Mouse (Mus musculus) ES-CJ7 (cell line): Measurements from ENCODE around the gene Fam83g.
A peak's percentile ranks its signal among the peaks of the same experiment; 100 is the strongest.

Source experiments
- DNase-seq: peaks from one replicate; pipeline ENCODE4 v3.0.0; 2011; ENCODE audit warnings: low read depth, low spot score

Gene Fam83g

DNA sequence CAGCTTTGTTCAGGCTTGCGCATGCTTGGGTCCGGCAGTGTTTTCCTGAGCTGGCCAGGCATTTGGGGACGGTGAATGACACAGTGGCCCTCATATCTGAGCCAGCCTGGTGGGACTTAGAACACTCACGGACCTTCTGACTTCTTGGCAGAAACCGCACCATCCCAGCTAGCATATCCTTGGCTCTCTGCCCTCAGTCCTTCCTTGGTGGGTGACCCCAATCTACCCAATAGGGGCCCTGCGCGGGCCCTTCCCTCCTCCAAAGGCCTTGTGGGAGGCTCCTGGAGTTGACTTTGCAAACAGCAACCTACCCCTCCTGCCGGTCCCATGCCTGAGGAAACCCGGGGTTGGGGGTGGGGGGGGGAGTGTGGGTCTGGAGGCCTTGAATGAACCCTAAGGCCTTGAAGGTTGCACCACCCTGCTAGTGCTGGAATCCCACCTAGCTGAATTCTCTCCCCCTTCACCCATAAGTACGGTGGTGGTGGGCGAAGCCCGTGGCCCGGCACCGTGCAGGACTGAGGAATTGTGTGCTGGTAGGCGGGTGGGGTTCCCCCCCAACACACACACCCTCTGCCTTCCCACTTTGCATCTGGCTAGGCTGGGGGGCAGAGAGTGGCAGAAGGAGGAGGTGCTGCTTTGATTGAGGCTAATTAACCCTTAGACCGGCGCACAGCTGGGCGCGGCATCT, 9.6 kb upstream of the Fam83g start:
- DNase-seq: peak; percentile 12

- DNase-seq: peak; percentile 83
Observed at GRCm38 (mm10) chr11:61674839-61675159, 9.1 kb upstream of the Fam83g start.

- DNase-seq: no peak
Observed at GRCm38 (mm10) chr11:61675332-61675731, 8.6 kb upstream of the Fam83g start.

GRCm38 (mm10) chr11:61676216-61676854, 7.6 kb upstream of the Fam83g start:
- no peak for DNase-seq

DNA sequence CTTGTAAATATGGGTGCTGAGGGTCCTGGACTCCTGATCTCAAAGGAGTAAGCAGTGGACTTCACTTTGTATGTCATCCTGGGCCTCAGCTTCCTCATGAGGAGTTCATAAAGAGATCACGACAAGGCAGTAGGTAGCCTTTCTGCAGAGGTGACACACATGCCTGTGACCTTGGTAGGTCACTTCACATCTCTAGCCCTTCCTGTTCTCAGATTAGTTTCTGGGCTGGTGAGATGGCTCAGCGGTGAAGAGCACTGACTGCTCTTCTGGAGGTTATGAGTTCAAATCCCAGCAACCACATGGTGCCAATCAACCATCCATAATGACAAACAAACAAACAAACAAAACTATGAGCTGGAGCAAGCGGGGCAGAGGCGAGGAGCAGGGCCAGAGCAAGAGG, 6.2 kb upstream of the Fam83g start:
- DNase-seq: no peak

- no peak for DNase-seq
Observed at GRCm38 (mm10) chr11:61679091-61679866, 4.6 kb upstream of the Fam83g start.

GRCm38 (mm10) chr11:61685119-61685725, 1.3 kb downstream of the Fam83g start:
- no peak for DNase-seq

DNA sequence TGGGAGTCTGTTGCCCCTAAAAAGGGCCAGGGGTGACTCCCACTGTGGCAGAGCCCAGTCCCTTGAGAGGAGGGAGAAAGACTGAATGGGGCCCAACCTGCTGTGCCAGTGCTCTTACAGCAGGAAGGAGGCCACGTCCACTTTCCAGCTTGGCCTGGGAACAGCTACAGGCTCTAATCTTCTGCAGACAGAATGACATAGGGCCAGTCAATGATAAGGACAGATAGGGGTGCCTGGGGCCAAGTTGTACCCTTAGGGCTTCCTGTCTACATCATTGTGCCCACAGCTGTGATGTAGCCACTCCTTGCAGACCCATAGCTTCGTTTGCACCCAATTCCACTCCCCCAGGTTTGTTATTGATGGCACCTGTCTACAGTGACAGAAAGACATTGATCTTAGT, 2.2 kb downstream of the Fam83g start:
- no peak for DNase-seq

DNA sequence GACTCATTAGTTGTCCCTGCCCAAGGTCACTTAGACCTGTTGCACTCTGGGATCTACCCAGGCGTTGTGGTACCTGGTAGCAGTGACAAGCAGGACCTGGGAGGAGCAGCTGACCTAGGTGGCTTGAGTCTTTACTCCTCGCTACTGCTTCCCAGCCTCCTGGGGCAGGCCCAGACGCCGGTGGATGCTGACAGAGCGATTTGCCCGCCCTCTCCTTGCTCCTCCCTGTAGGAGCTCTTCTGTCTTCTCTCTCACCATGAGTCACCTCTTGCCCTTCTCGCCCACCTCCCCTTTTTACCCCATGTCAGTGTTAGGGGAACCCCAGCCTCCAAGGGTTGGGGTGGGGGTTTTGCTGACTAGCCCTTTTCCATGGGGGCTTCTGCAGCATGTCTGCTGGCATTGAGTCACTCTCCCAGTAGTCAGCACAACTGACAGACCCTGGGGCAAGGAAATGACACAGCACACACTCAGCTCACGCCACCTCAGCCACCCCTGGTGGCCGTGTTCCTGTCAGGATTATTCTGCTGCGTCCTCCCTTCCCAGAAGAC, 3.1 kb downstream of the Fam83g start:
- peak; percentile 14 for DNase-seq

DNA sequence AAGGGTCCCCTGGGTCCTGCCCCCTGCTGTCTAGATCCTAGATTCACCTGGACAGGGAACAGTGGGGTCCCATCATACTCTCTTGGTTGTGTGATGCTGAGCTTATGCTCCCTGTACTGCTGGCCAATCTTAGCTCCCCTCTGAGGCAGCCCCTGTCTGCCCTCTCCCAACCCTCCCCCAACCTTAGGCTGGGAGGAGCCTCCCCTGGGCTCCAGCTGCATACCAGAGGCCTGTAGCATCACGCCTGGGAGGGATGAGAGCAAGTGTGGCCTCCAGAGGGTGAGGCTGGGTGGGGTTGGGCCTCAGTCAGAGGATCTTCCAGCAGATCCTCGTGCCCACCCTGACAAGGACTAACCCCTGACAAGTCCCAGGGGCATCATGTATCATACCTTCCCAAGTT, 3.7 kb downstream of the Fam83g start:
- peak; percentile 24 for DNase-seq

DNA sequence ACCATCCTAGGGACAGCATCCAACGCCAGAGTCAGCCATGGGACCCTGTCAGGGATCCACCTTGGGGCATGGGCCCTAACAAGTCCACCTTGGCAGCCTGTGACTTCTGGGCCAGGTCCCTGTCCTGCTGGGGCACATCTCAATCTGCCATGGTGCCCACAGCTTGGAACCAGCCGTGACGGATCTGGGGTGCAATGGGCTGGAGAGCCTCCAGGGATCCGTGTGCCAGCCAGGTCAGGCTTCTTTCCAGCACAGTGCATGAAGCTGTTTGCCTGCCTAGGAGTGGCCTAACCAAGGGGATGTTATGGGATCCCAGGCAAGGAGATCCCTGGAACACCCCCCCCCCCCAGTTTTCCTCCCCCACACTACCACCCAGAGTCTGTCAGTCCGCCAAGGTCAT, 9.1 kb downstream of the Fam83g start:
- no peak for DNase-seq

DNA sequence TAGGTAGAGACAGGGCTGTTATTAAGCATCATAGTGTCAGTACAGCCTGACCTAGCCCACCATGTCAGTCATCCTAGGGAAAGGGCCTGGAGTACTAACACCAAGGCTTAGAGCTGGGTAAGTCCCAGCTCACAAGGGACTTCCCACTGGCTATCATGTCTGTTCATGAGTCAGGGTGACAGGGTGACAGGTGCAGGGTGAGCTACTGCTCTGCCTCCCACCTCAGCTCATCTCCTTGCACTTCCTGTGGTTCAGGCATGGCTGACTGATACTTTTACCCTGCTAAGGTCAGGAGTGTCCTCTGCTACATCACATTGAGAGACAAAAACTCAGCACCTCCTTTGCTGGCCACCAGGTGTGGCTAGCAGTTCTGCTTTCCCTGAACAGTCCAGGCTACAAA, 15.0 kb downstream of the Fam83g start:
- DNase-seq: no peak

- no peak for DNase-seq
Observed at GRCm38 (mm10) chr11:61699460-61699859, 15.6 kb downstream of the Fam83g start.

DNA sequence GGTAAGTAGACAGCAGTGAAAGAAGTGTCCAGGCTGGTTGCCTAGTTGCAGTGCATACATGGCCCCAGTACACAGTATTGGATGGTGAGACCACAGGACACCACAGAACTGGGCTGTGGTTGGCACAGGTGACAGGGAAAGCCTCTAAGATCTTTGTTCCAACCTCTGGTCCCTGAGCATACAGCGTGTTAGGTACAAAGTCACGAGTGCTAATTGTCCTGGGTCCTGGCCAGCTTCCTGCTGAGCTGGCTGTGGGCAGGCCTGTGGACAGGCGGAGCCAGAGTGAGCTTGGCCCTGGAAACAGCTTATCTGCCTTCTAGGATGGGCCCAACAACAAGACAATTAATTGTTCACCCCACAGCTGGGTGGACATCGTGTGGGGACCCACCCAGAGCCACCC, 16.0 kb downstream of the Fam83g start:
- DNase-seq: no peak

- DNase-seq: no peak
Observed at GRCm38 (mm10) chr11:61701696-61702095, 17.8 kb downstream of the Fam83g start.

- no peak for DNase-seq
Observed at GRCm38 (mm10) chr11:61702494-61702893, 18.6 kb downstream of the Fam83g start.

- DNase-seq: no peak
Observed at GRCm38 (mm10) chr11:61705581-61705980, 21.7 kb downstream of the Fam83g start.

DNA sequence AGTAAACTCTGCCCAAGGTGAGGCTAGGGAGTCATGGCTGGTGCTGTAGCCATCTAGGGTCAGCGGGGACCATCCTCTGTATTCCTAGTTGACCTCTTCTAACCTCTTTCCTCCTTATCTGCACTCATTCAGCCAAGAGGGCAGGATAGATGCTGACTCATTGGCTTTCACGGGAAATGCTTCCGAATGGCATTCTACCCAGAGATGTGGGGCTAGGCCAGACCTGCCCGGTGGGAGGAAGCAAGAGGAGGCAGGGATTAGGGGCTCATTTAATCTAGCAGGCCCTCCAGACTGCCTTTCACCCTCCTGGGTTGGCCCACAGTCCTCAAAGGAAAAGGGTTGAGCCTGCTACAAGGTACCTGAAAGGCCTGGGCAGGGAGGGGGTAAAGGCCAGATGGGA, 22.3 kb downstream of the Fam83g start:
- DNase-seq: no peak

GRCm38 (mm10) chr11:61708928-61709327, 25.0 kb downstream of the Fam83g start:
- DNase-seq: peak; percentile 37

- peak; percentile 58 for DNase-seq
Observed at GRCm38 (mm10) chr11:61713157-61713855, 29.4 kb downstream of the Fam83g start.

GRCm38 (mm10) chr11:61714346-61715117, 30.6 kb downstream of the Fam83g start:
- DNase-seq: peak; percentile 88
